Mouse (Mus musculus) lung, embryonic 14.5 days (tissue): ENCODE data around the gene Nek9. TPM values are rescaled to one million over a fixed set of nuclear protein-coding genes. Genes with fewer than 3 reads are reported as not detected.

Experiments
- ATAC-seq: fragments of 200-750 bp; cut with Nextera tagmentation; 2 replicates; pipeline ENCODE4 v1.8.0; 2017; ENCODE audit warnings: mild to moderate bottlenecking, moderate TSS enrichment, moderate library complexity; ENCODE audit not compliant: insufficient read depth
- DNase-seq: peaks from one replicate; pipeline ENCODE4 v3.0.0-alpha.2; 2015
- H3K27ac ChIP-seq: fragments of 300-500 bp; sonication (generic); 2 replicates; pipeline ENCODE4 v1.5.1; 2014; ENCODE audit warnings: low read depth, mild to moderate bottlenecking, moderate library complexity
- H3K27me3 ChIP-seq: fragments of 300-500 bp; sonication (generic); 2 replicates; pipeline ENCODE4 v1.6.1; 2014; ENCODE audit warnings: low read length, control low read depth; ENCODE audit not compliant: insufficient read depth
- H3K36me3 ChIP-seq: fragments of 300-500 bp; sonication (generic); 2 replicates; pipeline ENCODE4 v1.6.1; 2014; ENCODE audit warnings: control low read depth; ENCODE audit not compliant: insufficient read depth
- H3K4me1 ChIP-seq: fragments of 300-500 bp; sonication (generic); 2 replicates; pipeline ENCODE4 v1.6.1; 2014; ENCODE audit warnings: antibody characterized with exemption, control low read depth; ENCODE audit not compliant: insufficient read depth
- H3K4me2 ChIP-seq: fragments of 300-500 bp; sonication (generic); 2 replicates; pipeline ENCODE4 v1.6.1; 2014; ENCODE audit warnings: mild to moderate bottlenecking
- H3K4me3 ChIP-seq: fragments of 300-500 bp; sonication (generic); 2 replicates; pipeline ENCODE4 v1.5.1; 2014; ENCODE audit warnings: low read depth, low read length
- H3K9ac ChIP-seq: fragments of 300-500 bp; sonication (generic); 2 replicates; pipeline ENCODE4 v1.6.1; 2014
- H3K9me3 ChIP-seq: fragments of 300-500 bp; sonication (generic); 2 replicates; pipeline ENCODE4 v1.6.1; 2016; ENCODE audit warnings: low read depth, low read length, control low read depth
- CTCF ChIP-seq: IDR thresholded peaks from 2 replicates; pipeline ENCODE4 v1.5.1; 2016; ENCODE audit warnings: antibody characterized with exemption, low read depth
- WGBS: fragments of 180-500 bp; shearing (Covaris S2); extraction: QIAGEN DNeasy Blood & Tissue Kit; methylation state at CpG from one replicate; pipeline ENCODE4 v1.1.7; 2014; 5-methylcytosine and 5-hydroxymethylcytosine counted together
- polyA plus RNA-seq: library from polyadenylated mRNA; unstranded; fragments of >200 nt; fragmentation: Nextera tagmentation; extraction: Ambion mirVana; gene quantifications from 2 replicates; pipeline ENCODE4 v1.2.1, GENCODE M21; 2014

Gene Nek9
- polyA plus RNA-seq, 1 experiment from 2014 or later: 18.2 TPM

GRCm38 (mm10) chr12:85362510-85362909 lies 23.3 kb upstream of the Nek9 start:
- ATAC-seq (no peak), DNase-seq (no peak)
- H3K4me1 ChIP-seq: no peaks in the 10 kb centered on the region
- no peak overlapping the region for H3K27ac ChIP-seq
- no peak overlapping the region for H3K9ac ChIP-seq
- WGBS: 78% methylated on average over 4 of the region's 4 CpGs
- no peak overlapping the region for H3K4me3 ChIP-seq
- no peak overlapping the region for H3K4me2 ChIP-seq
- H3K9me3 ChIP-seq: no peaks in the 10 kb centered on the region
- no peaks in the 10 kb centered on the region for H3K27me3 ChIP-seq
- no peaks in the 10 kb centered on the region for H3K36me3 ChIP-seq
- TF ChIP-seq CTCF: no peak

GRCm38 (mm10) chr12:85361580-85361979 lies 22.4 kb upstream of the Nek9 start:
- H3K27ac ChIP-seq: no peak overlapping the region
- DNase-seq (no peak), ATAC-seq (no peak)
- no peaks in the 10 kb centered on the region for H3K36me3 ChIP-seq
- H3K9me3 ChIP-seq: no peaks in the 10 kb centered on the region
- H3K4me1 ChIP-seq: no peaks in the 10 kb centered on the region
- no peak overlapping the region for H3K9ac ChIP-seq
- TF ChIP-seq CTCF: no peak
- no peak overlapping the region for H3K4me3 ChIP-seq
- no peak overlapping the region for H3K4me2 ChIP-seq
- no peaks in the 10 kb centered on the region for H3K27me3 ChIP-seq

DNA sequence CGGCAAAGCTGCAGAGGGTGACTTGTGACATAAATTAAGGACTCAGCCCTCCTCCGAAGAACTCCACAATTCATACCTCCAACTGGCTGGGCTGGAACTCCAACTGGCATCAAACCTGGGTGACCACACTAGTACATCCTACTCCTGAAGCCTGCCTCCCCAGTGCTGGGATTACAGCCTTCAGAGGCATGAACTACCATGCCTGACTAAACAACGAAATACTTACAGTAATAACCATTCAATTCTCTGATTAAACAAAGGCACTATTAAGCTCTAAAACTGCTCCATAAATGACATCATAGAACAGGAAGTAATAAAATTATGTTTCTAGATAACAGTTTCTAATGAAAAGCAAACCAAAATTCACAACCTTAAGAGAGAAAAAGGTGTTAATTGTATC lies 22.0 kb upstream of the Nek9 start:
- no peaks in the 10 kb centered on the region for H3K4me1 ChIP-seq
- ATAC-seq (no peak), DNase-seq (no peak)
- no peak overlapping the region for H3K4me3 ChIP-seq
- no peak overlapping the region for H3K27ac ChIP-seq
- TF ChIP-seq CTCF: no peak
- H3K9me3 ChIP-seq: no peaks in the 10 kb centered on the region
- H3K27me3 ChIP-seq: no peaks in the 10 kb centered on the region
- H3K36me3 ChIP-seq: no peaks in the 10 kb centered on the region
- H3K9ac ChIP-seq: no peak overlapping the region
- WGBS: 84% methylated on average over 3 of the region's 3 CpGs
- no peak overlapping the region for H3K4me2 ChIP-seq

- DNase-seq (no peak), ATAC-seq (no peak)
- Histone ChIP-seq H3K27me3 (no peaks in the 10 kb centered on the region), H3K4me3 (no peak overlapping the region), H3K9ac (no peak overlapping the region), H3K4me1 (no peaks in the 10 kb centered on the region), H3K4me2 (no peak overlapping the region), H3K9me3 (no peaks in the 10 kb centered on the region), H3K36me3 (peaks cover 39% of the 10 kb centered on the region), H3K27ac (no peak overlapping the region)
- 80% methylated on average over 3 of the region's 3 CpGs for WGBS
- TF ChIP-seq CTCF: no peak
Measured at GRCm38 (mm10) chr12:85354061-85354460, 14.9 kb upstream of the Nek9 start.

GRCm38 (mm10) chr12:85350407-85351232 lies 11.5 kb upstream of the Nek9 start:
- H3K27ac ChIP-seq: peak overlapping the region; percentile 56; the same call in 1 of the 2 replicates
- peak; percentile 41 for DNase-seq
- peak; percentile 8; the same call in 1 of the 2 replicates for ATAC-seq
- H3K4me1 ChIP-seq: no peaks in the 10 kb centered on the region
- H3K36me3 ChIP-seq: peaks cover 51% of the 10 kb centered on the region
- no peak overlapping the region for H3K4me3 ChIP-seq
- 67% methylated on average over 10 of the region's 10 CpGs for WGBS
- no peak for TF ChIP-seq CTCF
- H3K9ac ChIP-seq: no peak overlapping the region
- no peaks in the 10 kb centered on the region for H3K9me3 ChIP-seq
- no peaks in the 10 kb centered on the region for H3K27me3 ChIP-seq
- H3K4me2 ChIP-seq: no peak overlapping the region

DNA sequence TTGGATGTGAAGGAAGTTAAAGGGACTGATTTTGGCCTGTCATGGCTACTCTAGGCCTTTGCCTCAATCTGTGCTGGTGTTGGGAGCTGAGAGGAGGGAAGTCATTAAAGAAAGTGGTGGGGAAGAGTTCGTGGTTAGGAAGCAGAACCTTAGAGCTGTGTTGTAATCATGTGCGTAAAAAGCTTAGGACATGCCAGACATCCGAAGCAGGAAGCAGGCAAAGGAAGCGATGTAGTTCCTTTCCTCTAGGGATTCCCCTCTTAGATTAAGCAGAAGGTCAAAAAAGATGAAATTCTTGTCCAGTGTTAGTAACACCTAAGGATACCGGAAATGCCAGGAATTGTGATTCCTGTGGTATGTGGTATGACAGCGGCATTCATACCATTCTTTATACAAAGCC lies 9.2 kb upstream of the Nek9 start:
- H3K9me3 ChIP-seq: no peaks in the 10 kb centered on the region
- H3K4me2 ChIP-seq: no peak overlapping the region
- peak; percentile 39 for DNase-seq
- peaks cover 52% of the 10 kb centered on the region for H3K36me3 ChIP-seq
- H3K4me1 ChIP-seq: no peaks in the 10 kb centered on the region
- H3K9ac ChIP-seq: no peak overlapping the region
- no peak for TF ChIP-seq CTCF
- no peak for ATAC-seq
- no peak overlapping the region; the same call in 1 of the 2 replicates for H3K27ac ChIP-seq
- H3K27me3 ChIP-seq: no peaks in the 10 kb centered on the region
- no peak overlapping the region for H3K4me3 ChIP-seq
- 80% methylated on average over 6 of the region's 6 CpGs for WGBS

DNA sequence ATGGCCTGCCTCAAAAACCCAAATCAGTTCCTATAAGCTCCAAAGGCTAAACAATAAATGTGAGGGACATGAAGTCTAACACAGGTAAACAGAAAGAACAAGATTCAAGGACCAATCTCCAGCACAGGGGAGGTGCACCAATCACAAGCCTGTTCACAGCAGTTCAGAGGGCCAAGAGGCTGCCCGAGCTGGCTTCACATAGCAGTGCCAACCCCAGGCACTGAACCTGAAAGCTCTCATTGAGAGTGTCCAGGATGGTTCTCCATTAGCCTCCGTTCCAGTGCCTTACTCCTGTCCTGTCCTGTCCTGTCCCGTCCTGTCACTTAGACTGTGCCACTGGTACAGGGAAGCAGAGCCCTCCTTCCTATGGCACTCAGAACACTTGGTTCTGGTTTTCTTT lies 8.0 kb upstream of the Nek9 start:
- H3K4me1 ChIP-seq: no peaks in the 10 kb centered on the region
- H3K9ac ChIP-seq: no peak overlapping the region
- H3K27me3 ChIP-seq: no peaks in the 10 kb centered on the region
- DNase-seq (no peak), ATAC-seq (no peak)
- H3K4me3 ChIP-seq: no peak overlapping the region
- no peak overlapping the region for H3K27ac ChIP-seq
- H3K36me3 ChIP-seq: peaks cover 53% of the 10 kb centered on the region
- H3K4me2 ChIP-seq: no peak overlapping the region
- TF ChIP-seq CTCF: no peak
- H3K9me3 ChIP-seq: no peaks in the 10 kb centered on the region
- 68% methylated on average over 3 of the region's 3 CpGs for WGBS
